Mouse (Mus musculus) liver, postnatal 0 days (tissue): ENCODE results near the gene Evi2a. TPM values are rescaled to one million over a fixed set of nuclear protein-coding genes. Genes with fewer than 3 reads are reported as not detected.

Source experiments
- ATAC-seq: fragments of 200-750 bp; cut with Nextera tagmentation; 2 replicates; pipeline ENCODE4 v1.8.0; 2017; ENCODE audit warnings: mild to moderate bottlenecking, moderate library complexity
- DNase-seq: peaks from one replicate; pipeline ENCODE4 v3.0.0-alpha.2; 2016
- H3K27ac ChIP-seq: fragments of 300-500 bp; sonication (generic); 2 replicates; pipeline ENCODE4 v1.5.1; 2014; ENCODE audit warnings: antibody characterized with exemption, moderate library complexity, mild to moderate bottlenecking, low read depth
- H3K27me3 ChIP-seq: fragments of 300-500 bp; sonication (generic); 2 replicates; pipeline ENCODE4 v1.6.1; 2014; ENCODE audit warnings: low read length, control low read depth, mixed read lengths; ENCODE audit not compliant: insufficient read depth
- H3K36me3 ChIP-seq: fragments of 300-500 bp; sonication (generic); replicated peaks from 2 replicates; pipeline ENCODE4 v1.6.1; 2014; ENCODE audit warnings: mild to moderate bottlenecking, control low read depth, low read length, moderate library complexity, mixed read lengths; ENCODE audit not compliant: insufficient read depth
- H3K4me1 ChIP-seq: fragments of 300-500 bp; sonication (generic); 2 replicates; pipeline ENCODE4 v1.6.1; 2014; ENCODE audit warnings: antibody characterized with exemption, mild to moderate bottlenecking, control low read depth; ENCODE audit not compliant: insufficient read depth
- H3K4me2 ChIP-seq: fragments of 300-500 bp; sonication (generic); 2 replicates; pipeline ENCODE4 v1.6.1; 2014; ENCODE audit warnings: low read depth, mild to moderate bottlenecking, low read length, moderate library complexity, mixed read lengths
- H3K4me3 ChIP-seq: fragments of 300-500 bp; sonication (generic); 2 replicates; pipeline ENCODE4 v1.5.1; 2014; ENCODE audit warnings: low read depth, low read length
- H3K9ac ChIP-seq: fragments of 300-500 bp; sonication (generic); replicated peaks from 2 replicates; pipeline ENCODE4 v1.6.1; 2014; ENCODE audit warnings: mild to moderate bottlenecking, moderate library complexity
- H3K9me3 ChIP-seq: fragments of 300-500 bp; sonication (generic); 2 replicates; pipeline ENCODE4 v1.6.1; 2016; ENCODE audit warnings: mild to moderate bottlenecking, control low read depth, low read length, mixed read lengths
- CTCF ChIP-seq: sonication (generic); IDR thresholded peaks from 2 replicates; pipeline ENCODE4 v1.5.1; 2016; ENCODE audit warnings: antibody characterized with exemption, low read depth
- EP300 ChIP-seq: IDR thresholded peaks from 2 replicates; pipeline ENCODE4 v1.6.1; 2016; ENCODE audit warnings: antibody characterized with exemption, low read depth, mild to moderate bottlenecking
- WGBS: fragments of 180-500 bp; shearing (Covaris S2); extraction: QIAGEN DNeasy Blood & Tissue Kit; methylation state at CpG from one replicate; pipeline ENCODE4 v1.1.7; 2014; ENCODE audit not compliant: insufficient replicate concordance; 5-methylcytosine and 5-hydroxymethylcytosine counted together
- polyA plus RNA-seq: library from polyadenylated mRNA; unstranded; fragments of >200 nt; fragmentation: Nextera tagmentation; extraction: Ambion mirVana; gene quantifications from 2 replicates; pipeline ENCODE4 v1.2.1, GENCODE M21; 2015

Gene Evi2a
- 6.7 and 7.2 TPM in 2 replicates for polyA plus RNA-seq

DNA sequence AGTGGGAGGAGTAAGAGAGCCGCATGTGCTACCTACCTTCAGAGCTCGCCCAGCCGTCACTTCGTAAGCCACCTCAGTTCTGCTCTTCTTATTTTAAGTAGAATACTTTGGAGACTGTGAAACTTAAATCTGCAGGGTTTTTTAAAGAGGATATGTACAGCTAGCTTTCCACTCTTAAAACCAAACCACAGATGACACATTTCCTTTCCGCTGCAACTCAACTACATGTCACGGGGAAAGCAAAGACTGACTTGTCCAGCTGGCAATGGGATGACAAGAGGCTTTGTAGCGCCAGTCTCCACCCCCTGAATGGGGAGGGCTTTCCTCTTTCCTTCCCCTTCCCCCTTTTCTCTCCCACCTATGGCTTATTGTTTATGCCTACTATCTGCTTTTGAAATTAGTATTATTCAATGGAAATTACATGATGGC, at the start of gene Evi2a, which contains the start of gene Evi2:
Evi2a (minus strand) TSS at position 277 of the 429 bp plus-strand sequence.
Evi2 (minus strand) TSS at position 257 of the 429 bp plus-strand sequence.
- WGBS = 35% methylated on average over 7 of the region's 7 CpGs
- TF ChIP-seq CTCF (no peak), EP300 (no peak)
- no peak for DNase-seq
- Histone ChIP-seq H3K36me3 (no peaks in the 10 kb centered on the region), H3K4me3 (peak within 1 kb of the TSS; percentile 36), H3K9me3 (no peaks in the 10 kb centered on the region), H3K4me2 (peak within 1 kb of the TSS; percentile 57), H3K27me3 (no peaks in the 10 kb centered on the region), H3K9ac (no peak within 1 kb of the TSS; the same call in 1 of the 2 replicates), H3K27ac (peak within 1 kb of the TSS; percentile 55), H3K4me1 (peaks cover 5% of the 10 kb centered on the region; the same call in 1 of the 2 replicates)
- ATAC-seq = no peak

DNA sequence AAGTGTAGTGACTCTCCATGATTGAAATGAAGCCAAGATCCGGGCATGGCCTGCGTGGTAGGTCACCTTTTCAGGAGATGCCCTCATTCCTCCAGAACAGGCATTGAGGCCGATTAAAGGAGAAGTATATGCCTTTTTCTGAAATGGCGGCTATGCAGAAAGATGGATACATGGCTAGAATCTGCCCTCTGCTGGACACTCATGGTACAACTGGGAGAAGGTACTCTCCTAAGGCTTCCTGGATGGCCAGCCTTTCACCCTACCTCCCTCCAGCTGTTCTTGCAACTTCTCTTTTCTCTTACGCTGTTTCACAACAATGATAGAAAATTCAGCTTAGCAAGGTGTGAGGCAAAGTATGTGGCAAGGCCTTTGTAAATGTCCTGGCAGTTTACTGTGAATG, 47.3 kb upstream of the Evi2a start:
- H3K36me3 ChIP-seq = peaks cover 11% of the 10 kb centered on the region
- H3K4me3 ChIP-seq = no peak overlapping the region
- 27% methylated on average over 5 of the region's 5 CpGs for WGBS
- H3K9me3 ChIP-seq = no peaks in the 10 kb centered on the region
- no peak overlapping the region for H3K9ac ChIP-seq
- ATAC-seq = peak; percentile 53; the same call in 1 of the 2 replicates
- TF ChIP-seq EP300 = no peak
- peak; percentile 90 for TF ChIP-seq CTCF
- peak; percentile 84 for DNase-seq
- no peaks in the 10 kb centered on the region for H3K27me3 ChIP-seq
- no peak overlapping the region for H3K27ac ChIP-seq
- no peaks in the 10 kb centered on the region for H3K4me1 ChIP-seq
- H3K4me2 ChIP-seq = no peak overlapping the region

DNA sequence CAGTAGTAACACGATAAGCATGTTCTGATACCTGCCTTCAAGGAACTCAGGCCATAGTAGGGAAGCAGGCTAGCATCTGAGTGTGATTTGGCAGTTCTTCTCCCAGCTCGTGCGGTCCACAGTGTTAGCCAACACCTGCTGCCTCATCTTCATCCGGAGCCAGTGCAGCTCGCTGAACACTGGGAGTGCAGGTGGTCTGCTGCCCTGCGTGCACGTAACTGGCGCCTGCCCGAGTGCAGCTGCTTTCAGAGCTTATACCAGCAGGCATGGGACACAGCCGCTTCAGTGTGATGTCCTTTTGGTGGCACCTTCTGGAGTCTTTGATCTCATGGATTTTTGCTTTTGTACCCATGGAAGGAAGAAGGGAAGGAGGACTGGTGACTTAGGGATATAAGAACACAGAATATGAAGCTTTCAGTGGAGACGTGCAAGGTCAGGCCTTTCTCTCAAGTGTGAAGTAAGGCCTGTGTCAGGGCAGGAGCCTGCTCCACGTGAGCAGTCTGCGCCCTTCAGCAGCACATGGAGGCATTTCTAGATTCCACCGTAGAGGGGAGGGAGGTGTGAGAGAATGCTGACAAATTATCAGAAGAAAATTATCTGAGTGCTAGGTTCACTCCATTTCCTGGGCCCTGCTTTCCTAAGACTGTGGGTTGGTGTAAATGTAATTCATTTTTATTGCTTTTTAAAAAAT, 45.1 kb upstream of the Evi2a start:
- H3K9ac ChIP-seq = no peak overlapping the region
- no peak overlapping the region for H3K4me2 ChIP-seq
- TF ChIP-seq CTCF (no peak), EP300 (no peak)
- ATAC-seq (no peak), DNase-seq (no peak)
- no peaks in the 10 kb centered on the region for H3K4me1 ChIP-seq
- H3K4me3 ChIP-seq = no peak overlapping the region
- H3K36me3 ChIP-seq = peaks cover 26% of the 10 kb centered on the region
- no peaks in the 10 kb centered on the region for H3K9me3 ChIP-seq
- H3K27ac ChIP-seq = no peak overlapping the region
- 86% methylated on average over 14 of the region's 14 CpGs for WGBS
- no peaks in the 10 kb centered on the region for H3K27me3 ChIP-seq

DNA sequence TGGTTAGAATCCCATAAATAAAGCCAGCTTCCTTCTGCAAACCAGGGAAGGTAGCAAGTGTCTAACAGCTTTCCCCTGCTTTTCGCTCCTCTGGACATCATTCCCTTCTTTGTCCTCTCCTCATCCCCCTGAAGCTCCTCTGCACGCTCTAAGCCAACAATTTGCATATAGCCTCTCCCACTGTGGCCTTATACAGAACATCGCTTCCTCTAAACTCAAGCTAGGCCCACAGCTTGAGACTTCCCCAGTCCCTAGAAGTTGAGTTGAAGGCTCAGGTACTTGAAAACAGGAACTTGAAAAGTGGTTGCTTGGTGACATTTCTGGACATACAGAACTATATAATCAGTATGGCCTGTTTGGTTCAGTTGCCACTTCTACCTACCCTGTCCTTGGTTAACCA, 43.4 kb upstream of the Evi2a start:
- Histone ChIP-seq H3K9me3 (no peaks in the 10 kb centered on the region), H3K9ac (no peak overlapping the region), H3K27ac (no peak overlapping the region), H3K4me1 (no peaks in the 10 kb centered on the region), H3K36me3 (peaks cover 23% of the 10 kb centered on the region), H3K27me3 (no peaks in the 10 kb centered on the region), H3K4me3 (no peak overlapping the region), H3K4me2 (no peak overlapping the region)
- DNase-seq = no peak
- WGBS = 56% methylated on average over 3 of the region's 3 CpGs
- ATAC-seq = no peak
- TF ChIP-seq EP300 (no peak), CTCF (no peak)

DNA sequence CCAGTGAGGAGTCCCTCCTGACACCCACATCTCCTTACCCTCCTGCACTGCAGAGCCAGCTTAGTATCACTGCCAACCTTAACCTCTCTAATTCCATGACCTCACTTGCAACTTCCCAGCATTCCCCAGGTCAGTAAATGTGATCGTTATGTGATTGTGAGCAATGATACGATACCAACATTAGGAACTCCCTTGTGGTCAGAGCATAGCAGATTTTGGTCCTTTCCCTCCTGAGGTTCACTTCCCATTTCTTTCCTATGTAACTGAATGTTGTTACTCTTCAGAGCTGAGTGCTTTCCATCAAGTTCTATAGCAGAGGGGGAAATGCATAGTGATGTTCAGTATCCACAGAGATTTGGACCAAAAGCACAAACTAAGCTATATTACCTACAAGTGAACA, 39.9 kb upstream of the Evi2a start:
- ATAC-seq (no peak), DNase-seq (no peak)
- no peak overlapping the region for H3K9ac ChIP-seq
- no peak overlapping the region for H3K4me3 ChIP-seq
- no peak overlapping the region for H3K27ac ChIP-seq
- TF ChIP-seq EP300 (no peak), CTCF (no peak)
- H3K36me3 ChIP-seq = peaks cover 31% of the 10 kb centered on the region
- H3K4me2 ChIP-seq = no peak overlapping the region
- WGBS = 75% methylated on average over 2 of the region's 2 CpGs
- H3K27me3 ChIP-seq = no peaks in the 10 kb centered on the region
- no peaks in the 10 kb centered on the region for H3K9me3 ChIP-seq
- H3K4me1 ChIP-seq = 0 out of 2 replicates have a peak, but pooled peaks cover 2% of the 10 kb centered on the region

DNA sequence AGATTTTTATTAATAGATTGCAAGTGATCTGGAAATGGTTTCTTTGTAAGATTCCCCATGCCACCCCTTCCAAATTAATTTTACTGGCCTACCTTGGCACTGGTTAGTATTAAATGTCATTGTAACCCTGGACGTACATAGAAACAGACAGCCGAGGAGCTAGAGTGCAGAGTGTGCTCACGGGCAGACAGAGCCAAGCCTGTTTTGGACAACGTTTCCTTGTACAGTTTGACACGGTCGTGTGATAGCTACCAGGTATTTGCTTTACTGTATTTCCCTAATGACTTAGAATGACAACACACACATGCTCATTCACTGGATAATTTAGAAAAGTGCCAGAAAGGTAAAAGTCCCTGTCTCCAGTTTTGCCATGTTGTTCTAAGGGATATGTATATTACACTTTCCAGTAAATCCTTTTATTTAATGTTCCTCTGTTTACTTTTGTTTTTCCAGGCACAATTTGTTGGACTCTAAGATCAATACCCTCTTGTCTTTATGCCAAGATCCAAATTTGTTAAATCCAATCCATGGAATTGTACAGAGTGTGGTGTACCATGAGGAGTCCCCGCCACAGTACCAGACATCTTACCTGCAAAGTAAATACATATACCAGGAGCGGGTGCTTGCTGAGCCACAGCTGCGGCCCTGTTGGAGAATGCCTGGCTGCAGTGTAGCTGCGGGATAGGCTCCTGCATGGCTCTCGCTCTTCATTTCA, 37.9 kb upstream of the Evi2a start:
- Histone ChIP-seq H3K27me3 (no peaks in the 10 kb centered on the region), H3K4me1 (0 out of 2 replicates have a peak, but pooled peaks cover 2% of the 10 kb centered on the region), H3K9ac (no peak overlapping the region), H3K36me3 (peaks cover 36% of the 10 kb centered on the region), H3K4me3 (no peak overlapping the region), H3K27ac (no peak overlapping the region), H3K4me2 (no peak overlapping the region), H3K9me3 (no peaks in the 10 kb centered on the region)
- DNase-seq (no peak), ATAC-seq (peak; percentile 75)
- WGBS = 69% methylated on average over 11 of the region's 11 CpGs
- TF ChIP-seq EP300 (no peak), CTCF (no peak)
